Mouse (Mus musculus) mesoderm, embryonic 11.5 days (tissue): ENCODE measurements around the gene Glra3.
A peak's percentile ranks its signal among the peaks of the same experiment; 100 is the strongest.

ENCODE experiments used
- DNase-seq: peaks from one replicate; pipeline ENCODE4 v3.0.0-alpha.2; 2012; ENCODE audit warnings: low read depth, low spot score

The Glra3 gene

GRCm38 (mm10) chr8:55939870-55940525 lies at the start of gene Glra3:
Glra3 (plus strand) TSS chr8:55940460.
- DNase-seq, result peak; percentile 44

GRCm38 (mm10) chr8:55906848-55907247 lies 33.4 kb upstream of the Glra3 start, which contains the start of gene Adam29:
Adam29 (minus strand) TSS chr8:55906948.
- no peak for DNase-seq

GRCm38 (mm10) chr8:55940526-55940880 lies 243 bp downstream of the Glra3 start:
- DNase-seq, result peak; percentile 90

GRCm38 (mm10) chr8:55964759-55965320 lies 24.6 kb downstream of the Glra3 start:
- no peak for DNase-seq

- DNase-seq, result no peak
Observed at GRCm38 (mm10) chr8:55997859-55998258, 57.6 kb downstream of the Glra3 start.

GRCm38 (mm10) chr8:56054324-56054723 lies 114.1 kb downstream of the Glra3 start:
- no peak for DNase-seq

GRCm38 (mm10) chr8:56063081-56063480 lies 122.8 kb downstream of the Glra3 start:
- peak; percentile 34 for DNase-seq

GRCm38 (mm10) chr8:56070486-56071254 lies 130.4 kb downstream of the Glra3 start:
- no peak for DNase-seq

GRCm38 (mm10) chr8:56083654-56084053 lies 143.4 kb downstream of the Glra3 start:
- no peak for DNase-seq

- no peak for DNase-seq
Observed at GRCm38 (mm10) chr8:56094385-56094784, 154.1 kb downstream of the Glra3 start.

- DNase-seq, result no peak
Observed at GRCm38 (mm10) chr8:56110296-56110695, 170.0 kb downstream of the Glra3 start.

- DNase-seq, result no peak
Observed at GRCm38 (mm10) chr8:56129357-56129756, 189.1 kb downstream of the Glra3 start.

GRCm38 (mm10) chr8:56150697-56151096 lies 210.4 kb downstream of the Glra3 start:
- DNase-seq, result no peak

- DNase-seq, result no peak
Observed at GRCm38 (mm10) chr8:56151574-56151973, 211.3 kb downstream of the Glra3 start.

- DNase-seq, result no peak
Observed at GRCm38 (mm10) chr8:56158966-56159365, 218.7 kb downstream of the Glra3 start.
